Mouse (Mus musculus) thymus, postnatal 14 days (tissue): Measurements from ENCODE around the gene ccdc198.

Experiments
- DNase-seq: peaks from one replicate; pipeline ENCODE4 v3.0.0; 2021

The ccdc198 gene

GRCm38 (mm10) chr14:49186270-49186669 is 59.0 kb downstream of the ccdc198 start:
- DNase-seq: no peak

GRCm38 (mm10) chr14:49179736-49180135 is 65.5 kb downstream of the ccdc198 start:
- DNase-seq: no peak

GRCm38 (mm10) chr14:49173290-49174135 is 71.8 kb downstream of the ccdc198 start:
- DNase-seq: peak; percentile 16

GRCm38 (mm10) chr14:49172582-49172988 is 72.7 kb downstream of the ccdc198 start:
- DNase-seq: peak; percentile 73

GRCm38 (mm10) chr14:49171867-49172581 is 73.2 kb downstream of the ccdc198 start, which contains the start of gene Naa30:
Gene Naa30 (plus strand): TSS chr14:49172226.
- peak; percentile 100 for DNase-seq

GRCm38 (mm10) chr14:49171286-49171685 is 74.0 kb downstream of the ccdc198 start:
- DNase-seq: no peak
